Mouse (Mus musculus): Measurements from ENCODE around the gene Il15ra.

Gene Il15ra

GRCm38 (mm10) chr2:11705201-11706025 is at the start of gene Il15ra:
TSS of gene Il15ra (plus strand) at chr2:11705290.
- no peak for DNase-seq (ENCODE audit: low read depth, low spot score)

- no peak for DNase-seq (ENCODE audit: low read depth, low spot score)
Observed at GRCm38 (mm10) chr2:11657581-11657980, 47.5 kb upstream of the Il15ra start.

- DNase-seq (ENCODE audit: low read depth, low spot score) = no peak
Observed at GRCm38 (mm10) chr2:11659263-11659662, 45.8 kb upstream of the Il15ra start.

DNA sequence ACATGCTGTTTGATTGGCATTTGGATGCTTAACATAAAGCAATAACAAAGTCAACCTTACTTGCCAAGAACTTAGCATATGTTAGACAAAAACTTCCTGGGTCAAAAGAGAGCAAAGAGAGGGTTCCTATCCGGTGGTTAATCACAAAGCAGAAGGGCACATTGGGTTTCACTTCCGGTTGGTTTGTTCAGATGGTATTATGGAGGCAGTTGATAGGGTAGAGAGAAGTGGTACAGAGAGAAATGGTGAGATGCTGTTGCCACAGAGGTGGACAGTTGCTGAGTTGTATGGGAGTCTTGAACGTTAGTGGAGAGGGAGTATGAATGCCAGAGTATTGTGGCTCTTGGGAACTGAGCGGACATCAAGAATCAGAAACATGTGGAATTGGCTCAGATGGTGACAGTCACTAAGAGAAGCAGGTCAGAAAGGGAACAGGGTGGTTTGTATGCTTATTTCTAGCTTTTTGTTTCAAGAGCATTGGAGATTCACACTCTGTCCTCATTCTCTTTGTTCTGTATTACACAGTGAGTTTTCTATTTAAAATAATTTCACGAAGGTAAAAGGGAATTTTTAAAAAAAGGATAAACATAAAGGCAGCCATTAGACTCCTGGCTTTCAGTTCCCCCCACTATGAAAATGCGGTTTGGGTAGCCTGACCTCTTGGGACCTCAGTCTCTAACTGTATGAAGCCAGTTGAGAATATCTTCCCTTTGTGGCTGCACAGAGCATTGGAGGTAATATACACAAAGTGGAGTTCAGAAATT is 42.8 kb upstream of the Il15ra start:
- DNase-seq (ENCODE audit: low read depth, low spot score) = no peak

- no peak for DNase-seq (ENCODE audit: low read depth, low spot score)
Observed at GRCm38 (mm10) chr2:11662907-11663230, 42.2 kb upstream of the Il15ra start.

DNA sequence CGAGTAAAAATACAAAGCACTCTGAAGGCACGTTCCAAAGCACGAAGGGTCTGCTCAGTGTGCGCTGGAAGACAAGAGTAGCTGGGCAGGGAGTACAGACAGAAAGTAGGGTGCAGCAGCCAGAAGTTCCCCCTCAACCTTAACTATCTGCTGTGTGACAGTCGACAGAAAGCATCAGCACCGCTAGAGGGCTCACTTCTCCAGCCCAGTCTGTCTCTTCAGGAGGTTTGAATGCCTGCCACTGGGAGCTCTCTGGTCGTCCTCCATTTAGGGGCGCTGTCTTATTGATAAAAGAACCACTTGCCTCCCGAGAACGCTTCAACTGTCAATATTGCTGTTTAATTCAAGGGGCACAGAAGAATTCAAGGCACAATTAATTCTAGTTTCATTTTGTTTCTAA is 41.1 kb upstream of the Il15ra start:
- DNase-seq (ENCODE audit: low read depth, low spot score) = peak; percentile 55

DNA sequence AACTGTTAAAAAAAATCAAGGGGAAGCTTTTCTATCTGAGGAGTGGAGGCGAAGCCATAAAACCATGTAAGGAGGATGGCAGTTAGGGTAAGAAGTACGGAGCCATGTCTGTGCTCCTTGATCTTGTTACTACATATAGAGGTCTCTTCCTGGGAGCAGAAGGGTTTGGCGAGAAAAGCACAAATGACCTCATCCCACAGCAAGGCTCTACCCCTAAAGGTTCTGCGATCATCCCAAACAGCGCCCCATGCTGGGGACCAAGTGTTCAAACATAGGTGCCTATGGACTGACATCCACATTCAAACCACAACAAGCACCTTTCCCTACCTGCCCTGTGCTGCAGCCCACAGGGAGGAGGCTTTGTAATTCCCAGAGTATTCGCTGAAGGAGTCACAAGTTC is 40.7 kb upstream of the Il15ra start:
- DNase-seq (ENCODE audit: low read depth, low spot score) = no peak

- no peak for DNase-seq (ENCODE audit: low read depth, low spot score)
Observed at GRCm38 (mm10) chr2:11664806-11665205, 40.3 kb upstream of the Il15ra start.

DNA sequence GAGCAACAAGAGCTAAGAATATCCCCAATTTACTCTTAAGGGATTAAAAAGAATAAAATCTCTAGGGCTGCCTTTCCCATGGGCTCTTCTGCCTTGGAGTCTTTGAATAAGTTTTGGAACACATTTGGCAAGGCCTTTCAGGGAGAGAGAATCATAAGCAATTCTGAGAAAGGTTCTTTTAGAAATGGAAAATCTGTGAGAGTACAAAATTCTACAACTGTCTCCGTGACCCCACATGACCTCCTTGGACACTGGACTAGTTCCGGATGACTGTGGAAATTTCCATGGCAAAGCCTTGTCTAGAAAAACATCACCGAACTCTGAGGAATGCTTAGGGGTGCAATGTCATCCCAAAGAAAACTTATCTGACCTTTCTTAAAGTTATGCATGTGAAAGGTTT is 39.8 kb upstream of the Il15ra start:
- no peak for DNase-seq (ENCODE audit: low read depth, low spot score)

DNA sequence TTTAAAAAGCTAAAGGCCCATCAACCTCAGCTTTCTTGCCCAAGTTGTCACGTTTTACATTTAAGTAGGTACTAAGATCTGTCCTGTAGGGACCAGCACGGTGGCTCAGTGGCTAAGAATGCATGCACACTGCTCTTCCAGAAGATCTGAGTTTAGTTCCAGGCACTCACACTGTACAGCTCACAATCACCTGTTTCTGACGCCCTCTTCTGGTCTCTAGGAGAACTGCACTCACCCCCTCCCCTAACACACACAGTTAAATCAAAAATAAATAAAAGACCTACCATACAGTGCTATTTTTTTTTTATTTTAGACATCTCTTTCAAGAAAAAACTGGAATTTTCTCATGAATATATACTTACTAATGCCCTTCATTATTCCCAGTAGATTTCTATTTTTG is 32.9 kb upstream of the Il15ra start:
- DNase-seq (ENCODE audit: low read depth, low spot score) = no peak

DNA sequence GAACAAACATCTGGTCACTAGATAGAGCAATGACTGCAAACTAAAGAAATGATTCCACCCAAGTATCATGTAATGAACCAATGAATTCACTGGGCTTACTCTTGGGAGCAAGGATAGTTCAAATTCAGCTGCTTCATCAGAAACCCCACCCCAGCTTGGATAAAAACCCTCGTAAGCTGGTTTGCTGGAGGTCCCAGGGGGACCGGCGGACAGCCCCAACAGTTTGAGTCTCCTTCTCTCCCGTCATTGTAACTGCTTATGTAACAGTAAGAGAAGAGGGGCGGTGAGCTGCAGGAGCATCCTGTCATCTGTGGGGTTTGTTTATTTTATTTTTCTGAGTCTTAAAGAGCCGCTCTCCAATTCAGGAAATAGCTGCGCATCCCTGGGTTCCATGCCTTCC is 25.5 kb upstream of the Il15ra start:
- DNase-seq (ENCODE audit: low read depth, low spot score) = no peak

DNA sequence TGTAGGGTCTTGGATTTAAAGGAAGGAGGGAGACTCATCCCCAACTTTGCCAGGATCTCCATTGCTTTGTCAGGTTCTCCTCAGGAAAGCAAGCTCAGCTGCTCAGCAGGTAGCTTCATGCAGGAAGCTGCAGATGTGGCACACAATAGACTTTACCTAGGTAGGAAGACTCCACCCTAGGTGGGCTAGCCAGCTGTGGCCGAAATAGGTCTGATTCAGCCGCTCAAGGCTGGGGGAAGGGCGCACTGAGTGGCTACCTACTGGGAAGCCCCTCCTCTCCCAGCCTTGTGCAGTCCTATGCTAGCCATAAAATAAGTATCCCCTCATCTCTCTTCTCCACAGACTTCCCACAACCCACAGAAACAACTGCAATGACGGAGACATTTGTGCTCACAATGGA is 22.4 kb upstream of the Il15ra start:
- DNase-seq (ENCODE audit: low read depth, low spot score) = no peak

DNA sequence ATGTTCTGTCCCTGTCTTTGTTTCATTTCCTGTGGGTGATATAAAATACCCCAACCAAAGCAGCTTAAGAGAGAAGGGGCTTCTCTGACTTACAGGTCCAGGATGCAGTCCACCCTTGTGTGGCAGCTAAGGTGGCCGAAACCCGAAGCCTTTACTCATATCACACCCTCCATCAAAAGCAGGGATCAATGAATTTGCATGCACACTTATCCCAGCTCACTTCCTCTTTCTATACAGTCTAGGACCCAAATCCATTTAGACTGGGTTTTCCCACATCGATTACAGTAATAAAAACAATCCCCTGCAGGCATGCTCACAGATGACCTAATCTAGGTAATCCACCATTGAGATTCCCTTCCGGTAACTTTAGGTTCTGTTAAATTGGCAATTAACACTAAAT is 18.6 kb upstream of the Il15ra start:
- no peak for DNase-seq (ENCODE audit: low read depth, low spot score)

- DNase-seq (ENCODE audit: low read depth, low spot score) = no peak
Observed at GRCm38 (mm10) chr2:11687436-11687835, 17.7 kb upstream of the Il15ra start.

GRCm38 (mm10) chr2:11690201-11690890 is 14.7 kb upstream of the Il15ra start:
- no peak for DNase-seq (ENCODE audit: low read depth, low spot score)

- DNase-seq (ENCODE audit: low read depth, low spot score) = no peak
Observed at GRCm38 (mm10) chr2:11693352-11693751, 11.7 kb upstream of the Il15ra start.

DNA sequence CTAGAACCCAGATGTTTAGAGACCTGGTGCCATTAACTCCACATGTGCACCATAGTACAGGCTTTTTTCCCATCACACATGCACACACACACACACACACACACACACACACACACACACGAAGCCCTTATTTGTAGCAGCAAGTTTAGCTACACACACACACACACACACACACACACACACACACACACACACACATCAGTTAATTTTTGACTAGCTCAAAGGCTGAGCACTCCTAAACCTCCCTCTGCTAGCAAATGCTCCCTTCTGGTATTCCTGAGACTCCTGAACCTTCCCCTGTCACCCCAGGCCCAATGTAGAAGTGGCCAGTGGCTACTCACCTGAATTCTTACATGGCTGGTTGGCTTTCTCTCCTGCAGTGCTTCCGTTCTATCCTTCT is 11.0 kb upstream of the Il15ra start:
- no peak for DNase-seq (ENCODE audit: low read depth, low spot score)

- no peak for DNase-seq (ENCODE audit: low read depth, low spot score)
Observed at GRCm38 (mm10) chr2:11695867-11696266, 9.2 kb upstream of the Il15ra start.

- no peak for DNase-seq (ENCODE audit: low read depth, low spot score)
Observed at GRCm38 (mm10) chr2:11698994-11699393, 6.1 kb upstream of the Il15ra start.

DNA sequence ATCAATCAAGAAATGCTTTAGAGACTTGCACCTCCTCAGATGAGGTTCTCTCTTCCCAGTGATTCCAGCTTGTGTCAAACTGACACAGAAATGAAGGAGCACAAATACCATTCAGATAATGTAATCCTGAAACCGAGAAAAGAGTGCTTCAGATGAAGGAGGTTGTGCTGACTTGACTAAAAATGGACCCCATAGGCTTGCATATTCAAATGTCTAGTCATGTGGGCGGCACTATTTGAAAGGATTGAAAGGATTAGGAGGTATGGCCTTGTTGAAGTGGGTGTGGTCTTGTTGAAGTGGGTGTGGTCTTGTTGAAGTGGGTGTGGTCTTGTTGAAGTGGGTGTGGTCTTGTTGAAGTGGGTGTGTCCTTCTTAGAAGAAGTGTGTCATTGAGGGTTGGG is 5.2 kb upstream of the Il15ra start:
- no peak for DNase-seq (ENCODE audit: low read depth, low spot score)

GRCm38 (mm10) chr2:11706030-11706745 is 1.1 kb downstream of the Il15ra start:
- peak; percentile 8 for DNase-seq (ENCODE audit: low read depth, low spot score)

- no peak for DNase-seq (ENCODE audit: low read depth, low spot score)
Observed at GRCm38 (mm10) chr2:11706746-11707065, 1.6 kb downstream of the Il15ra start.
